8 mouse cellular contexts compared by ENCODE assay signal in genomic region chr16:92544264-92544663, GRCm38 (mm10). TPM values are rescaled to one million over a fixed set of nuclear protein-coding genes. Genes with fewer than 3 reads are reported as not detected.
DNase-seq lines count a peak whose midpoint lies in the region.

No protein-coding gene starts in this region.

- DNase-seq in adrenal gland, adult (ENCODE audit: inconsistent age in 2 of 2, low spot score in 1 of 2), result peak; percentile 19 to 74
- no peak for DNase-seq in adrenal gland, adult 8-10 months
- peak; percentile 21 to 38 for DNase-seq in left cerebral cortex, adult 18-20 months (ENCODE audit: low spot score in 2 of 2)
- DNase-seq in left cerebral cortex, adult 11 months (ENCODE audit: low spot score), result no peak
- DNase-seq in adrenal gland, postnatal 14 days, result peak; percentile 61
- peak; percentile 35 for DNase-seq in induced T-regulatory cell, adult 2 months (ENCODE audit: low read depth)
- peak; percentile 25 for DNase-seq in skeletal muscle tissue, adult 2 months (ENCODE audit: low read depth, low spot score)
- no peak for DNase-seq in yolk sac, embryonic 10.5 days (ENCODE audit: low spot score)

RNA-seq across cellular contexts. Expression of gene Clic6, which starts 58.7 kb away (rescaled TPM):
- under 1 TPM; 0.17 to 0.55 (median 0.32) TPM for total RNA-seq in adrenal gland, adult 8-10 months (2022)
- total RNA-seq in left cerebral cortex, adult 18-20 months (2021), result 1 to 10 TPM in 1 of 2 experiments, under 1 TPM in 1; 0.98 to 1.7 TPM
- 0.34 and 0.70 TPM in 2 replicates for total RNA-seq in adrenal gland, postnatal 14 days (2021)

Comparison
In these comparisons a context has a peak if more than half of its experiments do, and no peak if none do; other contexts are left out.
1. DNase-seq: peak in adrenal gland, adult (2 of 2), left cerebral cortex, adult 18-20 months (2 of 2), adrenal gland, postnatal 14 days (single experiment), induced T-regulatory cell, adult 2 months (single experiment) and skeletal muscle tissue, adult 2 months (single experiment); none in adrenal gland, adult 8-10 months (single experiment), left cerebral cortex, adult 11 months (single experiment) and yolk sac, embryonic 10.5 days (single experiment).